Mouse (Mus musculus) retina, adult 2 months (tissue): ENCODE measurements around the gene Mpp2.

Experiments
- DNase-seq: peaks from one replicate; pipeline ENCODE4 v3.0.0-alpha.2; 2012; ENCODE audit warnings: low read depth, low spot score

Gene Mpp2

GRCm38 (mm10) chr11:102036336-102036735 lies 52.0 kb downstream of the Mpp2 start:
- DNase-seq = no peak

DNA sequence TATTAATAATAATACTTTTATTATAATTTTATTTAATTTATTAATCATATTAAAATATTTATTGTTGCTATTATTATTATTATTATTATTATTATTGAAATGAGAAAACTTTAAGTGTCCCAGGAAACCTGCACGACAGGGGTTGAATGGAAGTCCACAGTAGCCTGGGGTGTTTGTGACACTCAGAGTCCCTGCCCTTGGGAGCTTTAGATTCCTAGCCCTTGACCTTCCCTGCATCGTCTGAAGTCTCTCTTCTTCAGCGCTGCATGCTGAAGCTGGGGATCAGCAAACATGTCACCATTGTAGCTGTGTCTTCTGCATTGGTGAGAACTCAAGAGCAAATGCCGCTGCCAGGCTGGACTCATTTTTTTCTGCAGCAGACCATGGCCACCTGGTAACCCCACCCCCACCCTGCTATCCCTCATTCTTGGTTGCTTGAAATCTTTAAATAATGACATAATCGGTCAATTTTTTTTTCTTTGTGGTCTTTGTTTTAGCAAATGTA lies 52.8 kb downstream of the Mpp2 start:
- no peak for DNase-seq

GRCm38 (mm10) chr11:102034887-102035286 lies 53.4 kb downstream of the Mpp2 start:
- no peak for DNase-seq

- DNase-seq = no peak
These were observed 55.2 kb downstream of the Mpp2 start for GRCm38 (mm10) chr11:102033055-102033591.

- DNase-seq = no peak
These were observed 57.2 kb downstream of the Mpp2 start for GRCm38 (mm10) chr11:102031149-102031548.

DNA sequence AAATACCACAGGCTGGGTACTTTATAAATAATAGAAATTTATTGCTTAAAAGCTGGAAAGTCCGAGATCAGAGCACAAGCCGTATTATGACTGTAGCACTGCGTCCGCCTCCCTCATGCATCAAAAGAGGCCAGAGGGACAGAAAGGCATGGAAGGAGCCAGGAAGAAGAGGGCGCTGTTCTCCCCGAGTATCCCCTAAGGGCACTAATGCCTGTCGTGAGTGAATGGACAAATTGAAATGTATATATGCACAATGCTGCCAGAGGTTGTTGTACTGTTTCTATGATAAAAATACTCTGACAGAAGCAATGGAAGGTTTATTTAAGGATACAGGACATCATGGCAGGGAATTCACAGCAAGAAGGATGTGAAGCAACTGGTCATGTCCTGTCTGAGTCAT lies 58.3 kb downstream of the Mpp2 start:
- no peak for DNase-seq

DNA sequence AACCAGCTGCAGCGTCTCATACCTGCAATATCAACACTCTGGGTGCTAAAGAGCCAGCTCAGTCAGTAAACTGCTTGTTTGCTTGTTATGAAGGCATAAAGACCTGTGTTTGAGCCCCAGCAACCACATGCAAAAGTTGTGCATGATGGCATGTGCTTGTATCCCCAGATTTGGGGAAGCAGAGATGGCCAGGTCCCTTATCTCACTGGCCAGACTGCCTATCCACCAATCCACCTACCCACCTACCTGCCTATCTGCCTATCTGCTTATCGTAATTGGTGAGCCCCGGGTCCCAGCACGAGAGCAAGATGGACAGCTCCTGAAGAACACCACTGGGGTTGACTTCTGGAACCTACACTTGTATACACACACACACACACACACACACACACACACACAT lies 59.0 kb downstream of the Mpp2 start:
- no peak for DNase-seq

DNA sequence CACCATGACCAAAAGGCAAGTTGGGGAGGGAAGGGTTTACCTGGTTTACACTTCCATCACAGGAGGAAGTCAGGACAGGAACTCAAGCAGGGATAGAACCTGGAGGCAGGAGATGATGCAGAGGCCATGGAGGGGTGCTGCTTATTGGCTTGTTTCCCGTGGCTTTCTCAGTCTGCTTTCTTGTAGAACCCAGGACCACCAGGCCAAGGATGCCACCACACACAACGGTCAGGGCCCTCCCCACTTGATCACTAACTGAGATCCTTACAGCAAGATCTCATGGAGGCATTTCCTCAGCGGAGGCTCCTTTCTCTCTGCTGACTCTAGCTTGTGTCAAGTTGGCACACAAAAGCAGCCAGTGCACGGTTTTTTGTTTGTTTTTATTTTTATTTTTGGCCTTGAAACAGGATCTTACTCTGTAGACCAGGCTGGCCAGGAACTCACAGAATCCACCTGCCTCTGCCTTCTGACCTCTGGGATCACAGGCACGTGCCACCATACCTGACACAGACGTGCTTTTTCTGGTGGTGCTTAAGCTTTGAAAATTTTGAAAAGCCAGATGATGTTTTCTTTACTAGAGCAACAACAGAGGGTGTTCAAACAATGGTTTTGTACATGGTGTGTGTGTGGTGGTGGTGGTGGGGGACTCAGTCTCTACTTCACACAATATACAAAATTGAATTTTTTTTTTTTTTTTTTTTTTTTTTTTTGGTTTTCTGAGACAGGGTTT lies 60.1 kb downstream of the Mpp2 start, which contains the start of gene Mpp3:
Gene Mpp3 (minus strand): TSS at position 375 of the 730 bp plus-strand sequence.
- no peak for DNase-seq

DNA sequence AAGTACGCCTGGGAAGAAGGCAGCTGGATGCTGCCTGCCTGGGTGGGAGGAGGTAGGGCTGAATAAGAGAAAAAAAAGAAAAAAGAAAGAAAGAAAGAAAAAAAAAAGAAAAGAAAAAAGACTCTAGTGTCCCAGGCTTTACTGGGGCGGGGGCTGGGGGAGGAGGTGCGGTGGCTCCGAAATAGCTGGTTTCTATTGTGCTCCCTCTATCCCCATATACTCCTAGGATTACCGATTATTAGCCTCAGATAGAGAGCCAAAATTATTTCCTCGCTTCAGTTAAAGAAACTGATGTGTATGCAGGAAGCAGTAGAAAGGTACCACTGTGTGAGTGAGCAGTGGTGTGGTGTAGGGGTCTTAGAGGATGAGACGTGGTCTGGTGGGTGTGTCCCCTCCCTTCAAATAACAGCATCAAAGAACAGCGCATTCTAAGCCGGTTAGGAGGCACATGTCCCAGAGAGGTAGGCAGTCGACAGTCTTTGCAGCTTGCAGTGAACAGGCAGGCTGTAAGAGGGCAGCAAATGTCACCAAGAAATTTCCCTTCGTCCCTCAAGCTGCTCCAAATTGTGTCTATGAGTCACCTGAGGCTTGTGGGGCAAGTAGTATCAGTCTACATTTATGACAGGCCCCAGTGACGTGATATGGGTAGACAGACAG lies 60.8 kb downstream of the Mpp2 start:
- no peak for DNase-seq

DNA sequence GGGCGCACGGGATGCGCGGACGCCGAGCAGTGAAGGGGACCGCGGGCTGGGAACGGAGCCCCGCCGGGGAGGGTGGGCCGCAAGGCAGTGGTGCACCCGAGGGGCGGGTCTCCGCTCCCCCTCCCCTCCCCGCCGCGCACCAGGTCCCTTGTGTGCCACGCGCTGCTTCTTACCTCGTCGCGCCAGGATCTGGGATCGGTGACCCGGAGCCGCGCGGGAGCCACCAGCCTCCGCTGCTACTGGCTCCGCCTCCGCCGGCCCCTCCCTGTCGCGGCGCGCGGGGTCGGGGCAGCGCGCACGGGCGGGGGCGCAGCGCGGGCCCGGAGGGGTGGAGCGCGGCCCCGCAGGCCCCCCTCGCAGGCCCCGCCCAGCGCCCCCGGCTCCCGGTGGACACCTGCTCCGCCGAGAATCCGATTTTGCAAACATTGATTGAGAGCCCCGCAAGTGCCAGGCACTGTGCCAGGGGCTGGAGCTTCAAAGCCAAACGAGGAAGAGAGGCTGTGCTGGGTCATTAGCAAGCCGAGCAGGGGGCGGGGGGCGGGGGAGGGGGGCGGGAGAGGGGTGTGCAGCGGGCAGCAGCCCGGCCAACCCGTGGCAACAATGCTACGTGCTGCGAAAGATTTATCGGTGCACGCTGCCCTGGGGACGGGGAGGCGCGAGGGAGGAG lies 61.5 kb downstream of the Mpp2 start:
- DNase-seq = peak; percentile 55

DNA sequence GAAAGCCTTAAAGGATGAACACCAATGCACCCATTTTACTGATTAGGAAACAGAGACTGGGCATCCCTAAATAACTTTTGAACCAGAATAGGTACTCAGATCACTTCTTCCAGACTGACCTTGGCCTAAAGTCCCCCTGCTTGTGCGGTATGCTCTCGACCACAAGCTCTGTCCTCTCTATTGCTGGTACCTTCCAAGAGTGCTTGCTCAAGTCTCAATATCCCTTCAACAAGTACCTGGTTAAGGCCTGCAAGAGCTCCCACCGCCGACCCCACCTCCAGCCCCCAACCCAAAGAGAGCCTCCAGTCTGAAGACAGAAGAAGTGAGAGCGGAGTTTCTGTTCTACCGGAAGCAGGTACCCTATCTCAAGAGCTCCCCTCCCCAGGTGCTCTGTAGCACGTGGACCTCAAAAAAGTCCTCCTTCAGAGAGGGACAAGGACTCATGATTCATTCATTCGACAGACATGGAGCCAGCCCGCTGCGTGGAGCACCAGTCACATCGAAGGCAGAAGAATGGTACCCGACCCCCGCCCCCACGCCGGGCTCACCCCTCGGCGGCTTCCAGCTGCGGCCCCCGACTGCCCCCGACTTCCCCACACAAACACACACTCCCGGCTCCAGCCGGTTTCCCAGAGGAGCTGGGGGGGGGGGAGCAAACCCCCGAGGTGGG lies 62.2 kb downstream of the Mpp2 start:
- DNase-seq = no peak

DNA sequence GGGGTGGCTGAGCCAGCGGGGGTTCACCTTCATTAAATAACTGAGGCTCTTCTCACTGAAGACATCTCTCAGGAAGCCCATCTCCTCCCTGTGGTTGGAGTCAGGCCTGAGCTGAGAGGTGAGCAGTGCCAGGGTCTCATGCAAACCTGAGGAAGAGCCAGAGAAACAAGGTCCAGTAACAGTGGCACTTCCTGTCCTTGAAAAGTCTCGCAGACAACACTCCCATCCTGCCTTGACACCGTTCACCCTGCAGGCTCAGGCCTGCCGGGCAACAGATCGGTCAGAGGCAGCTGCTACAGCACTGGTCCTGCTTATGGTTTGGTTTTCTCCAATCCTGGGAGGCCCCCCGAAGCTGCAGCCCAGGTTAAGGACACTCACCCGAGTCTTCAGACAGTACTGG lies 63.0 kb downstream of the Mpp2 start:
- no peak for DNase-seq

DNA sequence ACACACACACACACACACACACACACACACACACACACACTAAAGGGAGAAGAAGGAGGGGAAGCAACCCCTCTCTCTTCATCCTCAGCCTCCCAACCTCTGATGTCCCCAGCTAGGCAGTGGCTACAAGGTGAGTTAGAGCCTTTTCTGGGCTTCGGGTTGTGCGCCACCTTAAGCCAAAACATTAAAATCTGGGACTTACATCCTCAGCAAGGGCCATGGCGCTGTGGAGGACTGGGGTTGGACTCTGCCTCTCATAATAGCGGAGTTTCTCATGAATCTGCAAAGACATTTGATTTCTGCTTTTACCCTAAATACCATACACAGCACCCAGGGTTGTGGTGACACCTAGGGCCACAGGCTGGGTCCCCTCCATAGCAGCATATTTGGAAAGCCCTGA lies 63.4 kb downstream of the Mpp2 start:
- no peak for DNase-seq

DNA sequence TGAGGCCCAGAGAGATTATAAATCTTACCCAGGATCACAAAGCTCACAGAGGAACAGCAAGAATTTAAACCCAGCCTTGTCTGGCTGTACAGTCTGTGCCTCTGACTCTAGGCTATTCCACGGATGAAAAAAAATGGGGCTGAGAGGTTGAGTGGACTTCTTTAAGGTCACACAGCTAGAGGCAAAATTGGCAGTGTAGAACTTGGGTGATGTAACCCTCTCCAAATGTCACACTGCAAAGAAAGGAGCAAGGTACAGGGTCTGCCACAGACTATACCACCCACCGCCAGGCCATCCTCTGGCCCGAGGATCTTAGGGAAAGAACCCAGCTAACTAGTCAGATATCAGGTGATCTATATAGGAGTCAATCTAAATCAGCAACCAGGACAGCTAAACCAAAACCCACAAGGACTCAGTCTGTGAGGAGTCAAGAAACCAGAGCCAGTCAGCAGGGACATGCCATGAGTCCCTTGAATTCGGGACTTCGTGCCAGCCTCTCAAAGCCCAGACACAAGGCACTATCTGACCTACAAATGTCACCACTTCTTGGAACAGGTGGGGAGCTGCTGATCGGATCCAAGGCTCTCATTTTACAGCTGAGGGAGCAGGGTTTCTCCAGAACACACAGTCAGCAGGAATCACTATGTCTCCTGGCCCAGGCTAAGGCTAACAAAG lies 64.1 kb downstream of the Mpp2 start:
- no peak for DNase-seq

GRCm38 (mm10) chr11:102023406-102023805 lies 64.9 kb downstream of the Mpp2 start:
- no peak for DNase-seq

DNA sequence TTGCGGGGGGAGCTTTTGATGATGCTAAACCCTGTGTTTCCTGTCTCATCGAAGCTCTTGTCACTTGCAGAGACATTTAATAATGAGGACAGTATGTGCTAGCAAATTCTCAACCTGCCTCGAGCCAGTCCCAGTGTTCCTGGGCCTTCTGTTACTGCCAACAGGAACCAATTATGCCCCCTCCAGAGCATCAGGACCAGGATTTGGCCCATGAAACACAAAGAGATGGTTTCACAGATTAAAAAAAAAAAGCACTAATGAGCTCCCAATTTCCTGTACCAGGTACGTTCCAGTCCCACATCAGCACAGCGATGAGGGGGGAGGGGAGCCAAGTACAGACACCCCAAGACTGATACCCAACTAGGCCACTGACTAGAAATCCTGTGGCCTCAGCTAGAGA lies 67.1 kb downstream of the Mpp2 start:
- DNase-seq = no peak

- no peak for DNase-seq
These were observed 68.6 kb downstream of the Mpp2 start for GRCm38 (mm10) chr11:102019736-102020135.

DNA sequence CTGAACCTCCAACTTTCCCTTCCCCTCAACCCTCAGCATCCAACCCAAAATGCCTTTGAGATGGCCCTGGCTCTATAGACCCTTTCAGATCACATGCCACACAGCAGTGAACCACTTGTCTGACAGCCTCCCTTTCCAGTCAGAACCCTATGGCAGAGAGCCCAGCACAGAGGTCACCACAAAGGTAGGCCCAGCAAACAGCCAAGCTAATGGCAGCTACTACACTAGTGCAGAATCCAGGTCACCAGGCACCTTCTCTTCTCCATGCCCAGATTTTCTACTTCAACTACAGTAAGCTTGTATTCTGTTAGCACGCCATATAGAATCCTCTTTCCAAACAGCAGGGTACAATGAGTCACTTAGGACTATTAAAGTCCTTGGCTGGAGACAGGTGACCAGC lies 72.2 kb downstream of the Mpp2 start:
- no peak for DNase-seq

GRCm38 (mm10) chr11:102015472-102015871 lies 72.8 kb downstream of the Mpp2 start:
- DNase-seq = no peak

DNA sequence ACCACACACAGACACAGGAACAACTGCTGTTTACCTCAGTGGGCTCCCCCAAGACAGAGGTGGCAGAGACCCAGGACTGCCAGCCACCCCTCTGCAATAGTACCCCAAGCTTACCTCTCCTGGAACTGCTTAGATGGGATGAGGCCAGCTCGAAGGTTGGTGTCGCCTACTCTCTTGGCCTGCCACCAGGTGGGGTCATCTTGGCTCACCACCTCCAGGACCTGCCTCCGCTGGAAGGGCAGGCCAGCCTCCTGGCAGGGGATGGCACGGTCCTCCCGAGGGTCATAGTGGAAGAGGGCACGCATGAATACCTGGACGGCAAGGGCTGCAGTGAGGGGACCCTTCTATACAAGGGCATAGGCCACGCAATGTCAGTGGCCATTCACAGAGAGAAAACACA lies 75.1 kb downstream of the Mpp2 start:
- no peak for DNase-seq

GRCm38 (mm10) chr11:102011510-102011909 lies 76.8 kb downstream of the Mpp2 start:
- DNase-seq = no peak
